Mouse (Mus musculus) left cerebral cortex, adult 9 months (tissue): ENCODE measurements around the gene Tube1.
"Not testable (repeated sequence)": the region's sequence is repeated elsewhere in the genome, so short reads cannot be mapped to it uniquely, and the experiment has no call there.

Source experiments
- DNase-seq, 2 experiments: peaks; one replicate each; pipeline ENCODE4 v3.0.0; 2022; ENCODE audit warnings: low spot score in 2 of 2

Gene Tube1

DNA sequence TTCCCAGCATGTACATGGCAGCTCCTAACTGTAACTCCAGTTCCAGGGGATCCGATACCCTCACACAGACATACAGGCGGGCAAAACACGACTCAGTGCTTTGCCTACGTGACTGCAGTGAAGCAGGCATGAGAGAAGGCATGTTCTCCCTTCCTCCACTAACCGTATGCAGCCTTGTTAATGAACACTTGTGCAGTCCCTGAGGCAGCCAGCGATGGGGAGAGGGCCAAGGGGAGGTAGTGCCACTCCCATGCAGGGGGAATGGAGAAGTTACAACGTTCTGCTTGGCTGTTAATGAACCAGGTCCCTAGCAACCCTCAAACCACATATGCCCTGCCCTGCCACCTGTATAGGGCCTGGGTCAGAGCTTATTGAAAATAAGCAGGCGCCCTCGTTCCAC is 35.9 kb downstream of the Tube1 start:
- no peak for DNase-seq

DNA sequence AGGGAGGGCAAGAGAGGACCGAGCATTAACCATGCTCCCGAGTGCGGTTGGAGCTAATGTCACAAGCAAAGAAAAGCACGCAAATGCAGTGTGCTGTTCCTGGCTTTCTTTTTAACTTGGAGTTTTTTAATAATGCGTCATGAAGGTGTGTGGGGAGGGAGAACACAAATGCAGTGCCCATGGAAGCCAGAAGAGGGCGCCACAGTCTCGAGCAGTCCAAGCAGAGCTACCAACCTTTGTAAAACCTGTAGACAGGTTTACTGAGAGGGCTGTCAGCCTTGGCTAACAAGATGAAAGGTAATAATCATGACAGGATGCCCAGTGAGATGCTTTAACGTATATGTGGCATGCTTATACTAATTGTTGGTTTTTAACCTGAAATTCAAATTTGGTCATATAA is 36.4 kb downstream of the Tube1 start:
- DNase-seq: peak in 1 of 2 experiments; percentile 83

DNA sequence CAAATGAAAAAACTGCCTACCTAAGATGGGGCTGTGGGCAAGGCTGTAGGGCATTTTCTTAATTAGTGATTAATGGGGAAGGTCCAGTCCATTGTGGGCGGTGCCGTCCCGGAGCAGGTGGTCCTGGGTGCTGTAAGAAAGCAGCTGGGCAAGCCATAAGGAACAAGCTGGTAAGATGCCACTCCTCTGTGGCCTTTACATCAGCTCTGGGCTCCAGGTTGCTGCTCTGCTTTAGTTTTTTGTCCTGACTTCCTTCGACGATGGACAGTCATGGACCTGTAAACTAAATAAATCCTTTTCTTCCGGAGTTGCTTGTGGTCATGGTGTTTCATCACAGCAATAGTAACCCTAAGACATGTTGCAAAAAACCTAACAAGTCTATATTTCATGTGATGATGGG is 36.9 kb downstream of the Tube1 start:
- DNase-seq: no peak

DNA sequence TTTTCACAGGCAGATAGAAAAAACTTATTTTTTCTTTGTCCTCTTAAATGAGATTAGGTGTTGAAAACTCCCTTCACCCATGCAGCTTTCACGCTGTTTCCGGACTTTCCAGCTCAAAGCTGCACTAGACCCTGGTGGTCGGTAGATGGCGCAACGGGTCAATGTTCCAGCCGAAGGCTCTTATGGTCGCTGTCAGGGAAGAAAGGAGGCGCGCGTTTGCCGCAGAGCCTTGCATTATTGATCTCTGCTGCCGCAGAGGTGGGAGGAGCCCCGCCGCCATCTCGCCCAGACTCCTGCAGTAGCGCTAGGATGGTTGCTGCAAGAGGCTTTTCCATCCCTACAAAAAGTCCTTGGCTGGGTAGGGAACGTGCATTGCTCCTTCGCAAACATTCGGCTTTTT is 37.4 kb downstream of the Tube1 start:
- DNase-seq: peak; percentile 84 to 95

DNA sequence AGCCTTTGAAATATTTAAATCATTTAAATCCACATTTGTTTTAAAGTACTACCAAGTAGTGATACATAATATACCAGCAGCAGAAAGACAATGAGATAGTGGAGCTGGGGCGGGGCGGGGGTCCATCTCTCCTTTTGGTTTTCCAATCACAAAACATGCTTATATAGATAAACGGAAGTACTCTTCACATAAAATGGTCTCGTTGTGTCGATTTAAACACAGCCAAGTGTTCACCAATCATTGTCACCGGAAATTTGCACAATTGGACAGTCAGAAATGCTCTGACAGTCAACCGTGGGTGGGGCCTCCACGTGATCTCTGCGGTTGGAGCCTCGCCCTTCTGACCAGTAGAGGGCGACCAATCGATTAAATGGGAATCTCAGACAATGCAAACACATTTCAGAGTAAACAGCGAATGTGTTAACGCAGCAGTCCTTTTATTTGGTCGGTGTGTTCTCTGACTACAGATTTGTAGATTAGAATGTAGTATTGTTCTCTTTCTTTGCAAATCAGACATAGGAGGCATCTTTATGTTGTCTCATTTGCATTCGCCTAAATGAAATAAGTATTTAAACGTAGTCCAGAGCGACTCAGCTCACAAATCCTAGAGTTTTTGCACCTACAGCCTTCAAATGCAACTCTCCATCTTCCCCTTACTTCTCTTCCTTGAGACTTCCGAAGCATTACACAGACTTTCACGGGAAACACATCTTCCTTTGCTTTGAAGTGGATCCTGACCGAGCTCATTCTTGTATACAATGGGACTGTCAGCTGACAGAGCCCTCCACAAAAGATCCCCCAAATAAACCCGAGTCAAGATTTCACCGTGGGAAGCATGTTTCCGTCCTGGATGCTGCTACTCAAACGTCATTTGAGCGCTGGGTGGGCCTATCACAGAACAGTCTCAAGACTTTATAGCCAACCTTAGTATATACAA is 38.1 kb downstream of the Tube1 start:
- DNase-seq: peak; percentile 87 to 96

DNA sequence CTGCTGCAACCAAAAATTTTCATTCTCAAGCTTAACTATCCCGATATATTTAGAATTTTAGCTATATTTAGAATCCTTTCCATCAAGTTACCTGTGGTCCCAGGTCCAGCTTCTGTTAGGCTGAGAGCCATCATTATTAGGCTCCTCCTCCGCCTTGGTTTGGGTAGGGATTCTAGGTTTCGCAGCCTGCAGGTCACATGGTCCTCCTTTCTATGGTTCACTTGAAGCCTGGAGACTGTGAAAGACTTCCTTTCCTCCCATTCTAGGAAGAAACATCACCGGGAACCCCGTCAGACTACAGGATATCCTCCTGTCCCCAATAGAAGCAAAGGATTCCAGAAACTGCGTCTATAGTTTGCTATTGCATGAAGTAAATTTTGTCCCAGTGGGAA is 38.8 kb downstream of the Tube1 start:
- DNase-seq: no peak

DNA sequence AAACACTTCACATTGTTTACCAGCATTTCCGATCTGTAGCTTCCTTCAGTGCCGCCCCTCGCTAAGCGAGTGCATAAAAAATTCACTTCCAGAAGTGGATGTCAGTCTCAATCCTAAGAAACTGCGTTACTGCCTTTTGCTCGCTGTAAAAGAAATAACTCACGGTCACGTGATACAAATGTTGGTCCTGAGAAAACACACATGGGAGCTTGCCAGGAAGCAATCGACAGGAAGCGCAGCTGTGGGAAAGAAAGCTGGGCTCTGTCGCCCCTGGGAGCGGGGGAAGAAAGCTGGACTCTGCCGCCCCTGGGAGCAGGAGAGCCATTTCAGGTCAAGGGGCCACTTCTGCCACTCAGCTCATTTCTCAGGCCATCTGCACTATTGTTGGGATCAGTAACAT is 39.3 kb downstream of the Tube1 start:
- DNase-seq: no peak

DNA sequence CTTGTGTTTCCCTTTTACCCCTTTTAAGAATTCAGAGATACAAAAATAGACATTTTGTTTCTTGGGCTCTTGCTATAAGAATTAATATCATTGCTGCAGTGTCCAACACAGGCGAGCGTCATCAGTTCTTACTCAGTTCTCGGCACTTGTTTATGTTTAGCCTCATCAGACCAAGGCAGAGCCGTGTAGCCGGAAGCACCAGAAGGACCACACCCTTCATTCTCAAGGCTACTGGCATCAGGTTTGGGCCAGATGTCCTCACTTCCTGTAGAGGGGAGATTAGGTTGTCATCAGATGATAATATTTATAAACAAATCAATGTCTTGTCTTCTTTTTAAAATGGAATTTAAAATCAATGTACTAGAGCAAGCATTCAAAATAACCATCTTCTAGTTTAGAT is 43.2 kb downstream of the Tube1 start:
- DNase-seq: no peak

DNA sequence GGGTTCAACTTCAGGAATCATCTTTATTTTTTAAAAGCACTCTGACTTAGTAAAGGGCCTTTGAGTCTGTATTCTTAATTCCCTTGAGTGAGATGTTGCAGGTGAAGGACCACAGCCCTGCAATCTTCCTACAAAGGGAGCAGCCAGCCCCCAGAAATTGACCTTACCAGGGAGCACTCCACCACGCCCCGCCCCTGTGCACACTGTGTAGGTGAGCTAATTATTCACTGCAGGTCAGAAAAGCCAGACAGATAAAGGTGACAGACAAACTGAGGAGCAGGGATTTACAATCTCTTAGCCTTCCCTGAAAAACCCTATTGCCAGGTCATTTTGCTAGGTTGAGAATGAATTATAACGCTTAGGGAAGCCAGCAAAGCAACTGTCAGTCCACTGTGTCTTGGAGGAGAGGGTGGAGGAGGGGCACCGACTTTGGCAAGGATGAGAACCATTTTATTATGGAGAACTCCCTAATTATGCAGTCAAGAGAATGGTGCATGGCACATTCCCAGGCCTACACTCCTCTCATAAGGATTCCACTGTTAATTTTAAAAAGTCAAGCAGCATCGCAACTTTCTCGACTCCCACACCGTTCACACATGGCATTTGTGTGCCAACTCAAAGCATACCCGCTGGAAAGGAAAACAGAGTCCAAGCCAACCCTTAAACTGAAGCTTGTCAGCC is 51.2 kb downstream of the Tube1 start:
- peak in 1 of 2 experiments; percentile 64 for DNase-seq

DNA sequence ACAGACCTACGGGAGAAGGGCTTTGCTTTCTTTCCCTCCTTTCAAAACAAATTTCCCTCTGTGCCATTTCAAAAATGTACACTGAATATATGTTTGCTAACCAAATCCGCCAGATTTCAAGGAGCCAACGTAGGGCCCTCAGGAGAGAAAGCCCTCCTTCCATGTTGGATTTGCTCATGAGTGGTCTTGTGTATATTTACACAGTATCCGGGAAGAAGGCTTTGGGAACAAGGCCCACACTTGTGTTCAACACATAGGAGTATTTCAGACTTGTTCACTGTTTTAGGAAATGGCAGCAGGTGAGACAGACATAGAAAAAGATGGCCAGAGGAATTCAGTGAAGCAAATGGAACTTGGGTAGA is 51.8 kb downstream of the Tube1 start:
- no peak for DNase-seq

DNA sequence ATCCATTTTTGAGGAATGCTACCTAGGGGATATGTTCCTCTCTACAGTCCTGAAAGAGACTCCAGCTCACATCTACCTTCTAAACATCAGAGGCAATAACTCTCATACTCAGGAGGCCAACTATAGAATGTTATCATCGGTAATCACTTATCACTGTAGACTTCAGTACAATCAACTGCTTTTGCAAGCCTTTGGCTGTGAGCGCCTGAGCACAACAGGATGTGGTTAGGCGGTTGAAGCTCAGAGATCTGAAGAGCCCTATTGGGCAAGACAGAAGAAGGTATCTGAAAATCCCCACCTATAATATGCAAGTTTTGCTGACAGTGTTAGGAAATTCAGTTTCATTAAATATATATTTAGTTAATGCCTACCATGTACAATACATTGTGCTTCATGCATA is 58.9 kb downstream of the Tube1 start:
- DNase-seq: no peak

DNA sequence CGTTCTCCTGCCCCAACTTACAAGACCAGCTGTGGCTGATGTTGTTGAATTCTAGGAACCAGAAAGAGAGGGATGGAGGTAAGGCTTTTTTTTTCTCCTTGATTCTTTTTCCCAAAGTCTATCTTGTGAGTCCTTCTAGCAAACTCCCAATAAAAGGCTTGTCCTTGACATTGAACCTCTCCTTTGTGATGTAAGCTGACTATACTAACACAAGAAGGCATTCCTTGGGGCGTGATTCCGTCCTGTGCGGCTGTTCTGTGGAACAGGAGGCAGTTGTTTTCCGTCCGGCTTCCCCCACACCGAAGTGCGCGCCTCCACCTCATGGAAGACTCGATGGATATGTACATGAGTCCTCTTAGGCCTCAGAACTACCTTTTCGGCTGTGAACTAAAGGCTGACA is 64.4 kb downstream of the Tube1 start:
- not testable (repeated sequence) for DNase-seq
